In genomic region chr8:122891440-122891839, GRCm38 (mm10) we compare ENCODE assay signal across 1 mouse cellular context.
TF ChIP-seq lines count a peak whose summit lies in the region.

No protein-coding gene starts in this region.

TF ChIP-seq in CH12.LX, 34 proteins besides CTCF, POLR2A, EP300 and RAD21 (continued from another document):
- TF ChIP-seq RCOR1 (conservative IDR thresholded peaks at IDR 0.05; ENCODE audit: low read depth, low read length) (no peak), CHD1 (IDR thresholded peaks at IDR 0.05; ENCODE audit: low read depth, low read length) (no peak), CHD2 (IDR thresholded peaks at IDR 0.05; ENCODE audit: low read length) (no peak), MAX (IDR thresholded peaks at IDR 0.05; ENCODE audit: low read length) (no peak), E2F4 (IDR thresholded peaks at IDR 0.05; ENCODE audit: insufficient replicate concordance, low read depth, low read length) (no peak), ZMIZ1 (IDR thresholded peaks at IDR 0.05; ENCODE audit: low read depth, low read length) (no peak)
